Mouse (Mus musculus) inflammation-experienced regulatory T-cells, adult 6 months (primary cell): ENCODE data around the gene Hpdl. TPM values are rescaled to one million over a fixed set of nuclear protein-coding genes. Genes with fewer than 3 reads are reported as not detected.

Source experiments
- ATAC-seq: one replicate; pipeline ENCODE4 v1.8.0; 2017
- polyA plus RNA-seq, 3 experiments: library from polyadenylated mRNA; unstranded; fragments of 100-300 nt; shearing (Covaris generic); gene quantifications; one replicate each; pipeline ENCODE4 v1.2.1; 2017

Gene Hpdl
- polyA plus RNA-seq, 3 experiments from 2014 or later: 0.32 to 0.74 TPM; not detected in 1

GRCm38 (mm10) chr4:116796442-116797110, 24.9 kb downstream of the Hpdl start:
- ATAC-seq: no peak

- ATAC-seq: no peak
These were observed 27.2 kb downstream of the Hpdl start for GRCm38 (mm10) chr4:116794273-116794672.

DNA sequence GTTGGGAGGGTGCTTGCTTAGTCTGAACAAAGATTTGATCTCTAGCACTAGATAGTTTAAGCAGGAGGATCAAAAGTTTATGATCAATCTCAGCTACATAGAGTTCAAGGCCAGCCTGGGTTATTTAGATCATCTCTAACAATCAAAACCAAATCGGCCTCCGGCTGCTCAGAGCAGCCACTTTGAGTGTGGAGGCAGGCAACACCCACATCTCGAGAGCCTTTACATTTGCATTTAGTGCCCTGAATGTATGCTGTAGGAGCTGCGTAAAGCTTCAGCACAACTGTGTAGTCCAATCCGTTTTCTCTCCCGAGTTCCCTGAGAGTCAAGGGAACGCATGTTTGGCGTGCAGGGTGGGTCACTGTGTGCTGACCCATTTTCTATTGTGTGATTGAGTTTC, 29.1 kb downstream of the Hpdl start:
- no peak for ATAC-seq

- ATAC-seq: peak; percentile 90
These were observed 32.6 kb downstream of the Hpdl start for GRCm38 (mm10) chr4:116788956-116789355.

- ATAC-seq: no peak
These were observed 33.3 kb downstream of the Hpdl start for GRCm38 (mm10) chr4:116787985-116788760.

GRCm38 (mm10) chr4:116786587-116786986, 34.9 kb downstream of the Hpdl start:
- ATAC-seq: no peak

DNA sequence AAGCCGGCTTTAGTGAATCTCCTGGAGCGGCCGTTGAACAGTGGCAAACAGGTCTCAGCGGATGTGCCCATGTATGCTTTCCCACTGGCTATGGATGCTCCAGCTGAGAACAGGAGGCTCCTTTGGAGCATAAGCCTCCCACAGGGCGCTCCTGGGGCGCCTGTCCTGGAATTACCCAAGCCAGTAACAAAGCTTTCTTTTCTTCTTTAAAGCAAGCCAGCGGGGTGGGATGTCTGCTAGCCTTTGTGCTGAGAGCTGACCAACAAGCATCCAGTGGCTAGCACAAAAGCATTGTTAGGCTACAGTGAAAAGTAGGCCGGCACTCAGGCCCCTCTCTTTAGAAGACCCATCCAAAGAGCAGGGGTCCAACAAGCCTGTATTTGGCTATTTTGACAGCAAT, 39.3 kb downstream of the Hpdl start:
- no peak for ATAC-seq

- no peak for ATAC-seq
These were observed 40.1 kb downstream of the Hpdl start for GRCm38 (mm10) chr4:116781366-116781765.

GRCm38 (mm10) chr4:116780541-116780940, 41.0 kb downstream of the Hpdl start:
- ATAC-seq: no peak

DNA sequence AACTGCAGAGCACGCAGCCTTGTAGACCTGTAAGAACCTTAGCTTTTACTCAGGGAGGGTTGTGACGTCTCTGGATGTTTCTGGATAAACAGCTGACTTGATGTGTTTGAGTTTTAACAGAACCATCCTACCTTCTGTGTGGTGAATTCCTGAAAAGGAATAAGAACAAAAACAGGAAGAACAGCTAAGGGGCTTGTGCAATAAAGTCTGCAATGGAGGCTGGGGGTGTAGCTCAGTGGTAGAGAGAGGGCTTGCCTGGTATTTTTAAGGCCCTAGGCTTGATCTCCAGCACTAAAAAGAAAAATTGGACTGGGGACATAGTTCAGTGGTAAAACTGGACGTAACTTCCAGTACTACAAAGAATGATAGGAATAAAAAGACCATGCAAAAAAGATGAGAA, 44.4 kb downstream of the Hpdl start:
- no peak for ATAC-seq

DNA sequence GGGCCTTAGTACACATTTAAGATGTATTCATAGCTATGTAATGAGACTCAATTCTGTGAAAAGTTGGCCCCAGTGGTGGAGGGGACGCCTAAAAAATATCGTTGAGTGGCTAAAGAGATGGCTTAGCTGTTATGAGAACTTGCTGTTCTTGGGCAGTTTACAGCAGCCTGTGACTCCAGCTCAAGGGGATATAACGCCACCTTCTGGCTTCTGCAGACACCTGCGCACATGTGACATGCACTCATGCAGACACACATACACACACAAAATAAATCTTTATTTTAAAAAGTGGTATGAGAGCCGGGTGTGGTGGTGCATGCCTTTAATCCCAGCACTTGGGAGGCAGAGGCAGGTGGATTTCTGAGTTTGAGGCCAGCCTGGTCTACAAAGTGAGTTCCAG, 45.1 kb downstream of the Hpdl start:
- ATAC-seq: no peak

Other genes with a start within 250 kb of the Hpdl start
- 10 to 100 TPM in 2 of 3 experiments, 1 to 10 TPM in 1; 8.5 to 18.5 (median 16.4) TPM for gene Ccdc17, start 225.1 kb downstream of the Hpdl start, polyA plus RNA-seq
- 10 to 100 TPM; 40.6 to 99.0 (median 47.2) TPM for gene Nasp, start 193.8 kb downstream of the Hpdl start, polyA plus RNA-seq
- 100 to 1,000 TPM; 297 to 370 (median 348) TPM for gene Akr1a1, start 170.0 kb downstream of the Hpdl start, polyA plus RNA-seq
- gene Prdx1, start 136.2 kb downstream of the Hpdl start, polyA plus RNA-seq: 1,000 to 10,000 TPM in 1 of 3 experiments, 100 to 1,000 TPM in 2; 680 to 1,098 (median 710) TPM
- gene Mmachc, start 113.3 kb downstream of the Hpdl start, polyA plus RNA-seq: 1 to 10 TPM; 4.5 to 8.3 (median 5.2) TPM
- 10 to 100 TPM; 29.3 to 64.8 (median 54.4) TPM for gene Ccdc163, start 113.2 kb downstream of the Hpdl start, polyA plus RNA-seq
- gene Tesk2, start 100.8 kb downstream of the Hpdl start, polyA plus RNA-seq: 1 to 10 TPM; 3.0 to 4.3 (median 4.1) TPM
- 10 to 100 TPM; 25.5 to 32.7 (median 29.7) TPM for gene Toe1, start 14.1 kb downstream of the Hpdl start, polyA plus RNA-seq
- gene Mutyh, start 14.0 kb downstream of the Hpdl start, polyA plus RNA-seq: 10 to 100 TPM in 2 of 3 experiments, 1 to 10 TPM in 1; 9.9 to 16.6 (median 15.1) TPM
- under 1 TPM in 2 of 3 experiments, not detected in 1; 0.05 to 0.06 TPM for gene Zswim5, start 55.7 kb upstream of the Hpdl start, polyA plus RNA-seq
- 10 to 100 TPM; 66.2 to 80.0 (median 77.7) TPM for gene Urod, start 172.7 kb upstream of the Hpdl start, polyA plus RNA-seq
- 1 to 10 TPM; 5.4 to 9.3 (median 7.2) TPM for gene Hectd3, start 173.6 kb upstream of the Hpdl start, polyA plus RNA-seq
- gene Eif2b3, start 197.7 kb upstream of the Hpdl start, polyA plus RNA-seq: 10 to 100 TPM; 26.8 to 42.3 (median 40.3) TPM